Mouse (Mus musculus) forebrain, embryonic 11.5 days (tissue): ENCODE data around the gene Gm43951. TPM values are rescaled to one million over a fixed set of nuclear protein-coding genes. Genes with fewer than 3 reads are reported as not detected.

Experiments used
- ATAC-seq: fragments of 200-750 bp; cut with Nextera tagmentation; replicated peaks from 2 replicates; pipeline ENCODE4 v1.8.0; 2017; ENCODE audit warnings: moderate TSS enrichment; ENCODE audit not compliant: low FRiP score
- DNase-seq: peaks from one replicate; pipeline ENCODE4 v3.0.0-alpha.2; 2017; ENCODE audit warnings: low spot score
- H3K27ac ChIP-seq: fragments of 300-500 bp; sonication (generic); 2 replicates; pipeline ENCODE4 v1.5.1; 2014; ENCODE audit warnings: low read depth, low read length
- H3K27me3 ChIP-seq: fragments of 300-500 bp; sonication (generic); 2 replicates; pipeline ENCODE4 v1.6.1; 2014; ENCODE audit warnings: mild to moderate bottlenecking, low read length, mixed read lengths; ENCODE audit not compliant: control insufficient read depth, insufficient read depth
- H3K36me3 ChIP-seq: fragments of 300-500 bp; sonication (generic); 2 replicates; pipeline ENCODE4 v1.6.1; 2014; ENCODE audit warnings: mild to moderate bottlenecking, low read length, moderate library complexity, mixed read lengths; ENCODE audit not compliant: control insufficient read depth, insufficient read depth
- H3K4me1 ChIP-seq: fragments of 300-500 bp; sonication (generic); replicated peaks from 2 replicates; pipeline ENCODE4 v1.6.1; 2014; ENCODE audit warnings: low read length, mixed read lengths; ENCODE audit not compliant: control insufficient read depth, insufficient read depth
- H3K4me2 ChIP-seq: fragments of 300-500 bp; sonication (generic); 2 replicates; pipeline ENCODE4 v1.6.1; 2014; ENCODE audit warnings: low read depth, mild to moderate bottlenecking, low read length, moderate library complexity, mixed read lengths; ENCODE audit not compliant: severe bottlenecking
- H3K4me3 ChIP-seq: fragments of 300-500 bp; sonication (generic); 2 replicates; pipeline ENCODE4 v1.5.1; 2014; ENCODE audit warnings: low read depth, low read length
- H3K9ac ChIP-seq: fragments of 300-500 bp; sonication (generic); 2 replicates; pipeline ENCODE4 v1.6.1; 2014; ENCODE audit warnings: low read length
- H3K9me3 ChIP-seq: fragments of 300-500 bp; sonication (generic); 2 replicates; pipeline ENCODE4 v1.6.1; 2016; ENCODE audit warnings: low read length, mixed read lengths; ENCODE audit not compliant: control insufficient read depth
- WGBS: fragments of 180-500 bp; shearing (Covaris S2); extraction: QIAGEN DNeasy Blood & Tissue Kit; methylation state at CpG from one replicate; pipeline ENCODE4 v1.1.7; 2014; 5-methylcytosine and 5-hydroxymethylcytosine counted together
- polyA plus RNA-seq: library from polyadenylated mRNA; unstranded; fragments of >200 nt; fragmentation: Nextera tagmentation; extraction: Ambion mirVana; gene quantifications from 2 replicates; pipeline ENCODE4 v1.2.1, GENCODE M21; 2014

The Gm43951 gene
- polyA plus RNA-seq, 1 experiment from 2014 or later = 0.31 TPM

- no peak for DNase-seq
- WGBS = 85% methylated on average over 2 of the region's 2 CpGs
- H3K9ac ChIP-seq = no peak overlapping the region
- H3K9me3 ChIP-seq = no peaks in the 10 kb centered on the region
- no peak overlapping the region for H3K4me3 ChIP-seq
- no peak for ATAC-seq
- H3K4me2 ChIP-seq = no peak overlapping the region
- H3K4me1 ChIP-seq = no peaks in the 10 kb centered on the region
- H3K27ac ChIP-seq = no peak overlapping the region
- no peaks in the 10 kb centered on the region for H3K27me3 ChIP-seq
- no peaks in the 10 kb centered on the region; the same call in 1 of the 2 replicates for H3K36me3 ChIP-seq
Observed at GRCm38 (mm10) chr11:72163198-72163597, 43.4 kb downstream of the Gm43951 start.

GRCm38 (mm10) chr11:72156624-72157023, 50.0 kb downstream of the Gm43951 start:
- Histone ChIP-seq H3K27ac (no peak overlapping the region), H3K9me3 (no peaks in the 10 kb centered on the region), H3K9ac (no peak overlapping the region), H3K27me3 (no peaks in the 10 kb centered on the region), H3K36me3 (no peaks in the 10 kb centered on the region; the same call in 1 of the 2 replicates), H3K4me1 (no peaks in the 10 kb centered on the region; the same call in 1 of the 2 replicates), H3K4me2 (no peak overlapping the region), H3K4me3 (no peak overlapping the region)
- DNase-seq (no peak), ATAC-seq (no peak)
- 75% methylated on average over 2 of the region's 2 CpGs for WGBS

GRCm38 (mm10) chr11:72155981-72156428, 50.6 kb downstream of the Gm43951 start:
- 91% methylated on average over 4 of the region's 4 CpGs for WGBS
- Histone ChIP-seq H3K4me1 (peaks cover 4% of the 10 kb centered on the region; the same call in 1 of the 2 replicates), H3K4me2 (no peak overlapping the region), H3K4me3 (no peak overlapping the region), H3K9ac (no peak overlapping the region), H3K36me3 (no peaks in the 10 kb centered on the region; the same call in 1 of the 2 replicates), H3K27ac (no peak overlapping the region), H3K9me3 (no peaks in the 10 kb centered on the region), H3K27me3 (no peaks in the 10 kb centered on the region)
- DNase-seq = no peak
- no peak for ATAC-seq

GRCm38 (mm10) chr11:72155186-72155980, 51.3 kb downstream of the Gm43951 start:
- Histone ChIP-seq H3K9ac (no peak overlapping the region), H3K4me2 (no peak overlapping the region), H3K36me3 (no peaks in the 10 kb centered on the region; the same call in 1 of the 2 replicates), H3K27ac (peak overlapping the region; percentile 12; the same call in 1 of the 2 replicates), H3K27me3 (no peaks in the 10 kb centered on the region), H3K4me1 (peaks cover 4% of the 10 kb centered on the region; the same call in 1 of the 2 replicates), H3K9me3 (no peaks in the 10 kb centered on the region), H3K4me3 (no peak overlapping the region)
- DNase-seq (no peak), ATAC-seq (no peak)
- WGBS = 72% methylated on average over 11 of the region's 11 CpGs

Other genes starting within 250 kb of the Gm43951 start
- 0.20 and 0.41 TPM in 2 replicates for gene Aipl1, start 169.3 kb downstream of the Gm43951 start, polyA plus RNA-seq
- 228 and 241 TPM in 2 replicates for gene Pimreg, start 164.8 kb downstream of the Gm43951 start, polyA plus RNA-seq
- 0.20 and 0.43 TPM in 2 replicates for gene Pitpnm3, start 71.1 kb downstream of the Gm43951 start, polyA plus RNA-seq
- gene 4933427D14Rik, start 619 bp upstream of the Gm43951 start, polyA plus RNA-seq = 18.7 and 19.2 TPM in 2 replicates
- 147 and 156 TPM in 2 replicates for gene Txndc17, start 707 bp upstream of the Gm43951 start, polyA plus RNA-seq
- gene Med31, start 8.8 kb upstream of the Gm43951 start, polyA plus RNA-seq = 47.3 and 48.7 TPM in 2 replicates
- not detected in 2 replicates for gene Slc13a5, start 60.4 kb upstream of the Gm43951 start, polyA plus RNA-seq
- 1.4 and 2.4 TPM in 2 replicates for gene Xaf1, start 94.8 kb upstream of the Gm43951 start, polyA plus RNA-seq
- not detected in 2 replicates for gene Fbxo39, start 107.6 kb upstream of the Gm43951 start, polyA plus RNA-seq
- gene Tekt1, start 155.6 kb upstream of the Gm43951 start, polyA plus RNA-seq = 5.2 and 5.3 TPM in 2 replicates
- gene Smtnl2, start 204.9 kb upstream of the Gm43951 start, polyA plus RNA-seq = 5.0 and 7.0 TPM in 2 replicates
- not detected in 2 replicates for gene Ggt6, start 228.7 kb upstream of the Gm43951 start, polyA plus RNA-seq
- gene Mybbp1a, start 234.5 kb upstream of the Gm43951 start, polyA plus RNA-seq = 165 and 166 TPM in 2 replicates